Mouse (Mus musculus) small intestine, adult 2 months (tissue): Measurements from ENCODE around the gene Krtap15. TPM values are rescaled to one million over a fixed set of nuclear protein-coding genes. Genes with fewer than 3 reads are reported as not detected.

Experiments used
- H3K27ac ChIP-seq: fragments of 200-500 bp; 2 replicates; pipeline ENCODE4 v1.5.1; 2012; ENCODE audit warnings: low read depth, low read length, control low read depth, inconsistent platforms; ENCODE audit not compliant: insufficient read depth
- H3K27me3 ChIP-seq: fragments of 200-500 bp; 2 replicates; pipeline ENCODE4 v1.6.1; 2012; ENCODE audit warnings: mild to moderate bottlenecking, moderate library complexity, low read length, inconsistent platforms; ENCODE audit not compliant: control insufficient read depth, insufficient read depth
- H3K36me3 ChIP-seq: fragments of 200-500 bp; 2 replicates; pipeline ENCODE4 v1.6.1; 2012; ENCODE audit warnings: mild to moderate bottlenecking, low read length, control low read depth, inconsistent platforms; ENCODE audit not compliant: control insufficient read depth, insufficient read depth
- H3K4me1 ChIP-seq: fragments of 200-500 bp; 2 replicates; pipeline ENCODE4 v1.6.1; 2012; ENCODE audit warnings: low read length, inconsistent platforms, mixed read lengths; ENCODE audit not compliant: control insufficient read depth, insufficient read depth, insufficient read length
- H3K4me3 ChIP-seq: fragments of 200-500 bp; 2 replicates; pipeline ENCODE4 v1.5.1; 2012; ENCODE audit warnings: low read depth, mild to moderate bottlenecking, control low read depth, inconsistent platforms, low read length, moderate library complexity
- CTCF ChIP-seq: fragments of 200-500 bp; IDR thresholded peaks from 2 replicates; pipeline ENCODE4 v1.5.1; 2012; ENCODE audit warnings: low read depth, mild to moderate bottlenecking, control low read depth, inconsistent platforms, low read length, moderate library complexity, mixed read lengths; ENCODE audit not compliant: insufficient replicate concordance, insufficient read length; ENCODE audit errors: extremely low read depth
- POLR2A ChIP-seq: fragments of 200-500 bp; IDR thresholded peaks from 2 replicates; pipeline ENCODE4 v1.6.1; 2012; ENCODE audit warnings: low read depth, mild to moderate bottlenecking, control low read depth, inconsistent platforms, low read length, moderate library complexity
- WGBS: fragments of 180-500 bp; shearing (Covaris S2); methylation state at CpG from one replicate; pipeline ENCODE4 v1.1.7; 2018; 5-methylcytosine and 5-hydroxymethylcytosine counted together
- polyA plus RNA-seq: library from polyadenylated mRNA; depleted of rRNA; stranded (reverse); fragments of >200 nt; gene quantifications from 2 replicates; pipeline ENCODE4 v1.2.3, GENCODE M21; 2012; rRNA removed

The Krtap15 gene
- not detected in 2 replicates for polyA plus RNA-seq

DNA sequence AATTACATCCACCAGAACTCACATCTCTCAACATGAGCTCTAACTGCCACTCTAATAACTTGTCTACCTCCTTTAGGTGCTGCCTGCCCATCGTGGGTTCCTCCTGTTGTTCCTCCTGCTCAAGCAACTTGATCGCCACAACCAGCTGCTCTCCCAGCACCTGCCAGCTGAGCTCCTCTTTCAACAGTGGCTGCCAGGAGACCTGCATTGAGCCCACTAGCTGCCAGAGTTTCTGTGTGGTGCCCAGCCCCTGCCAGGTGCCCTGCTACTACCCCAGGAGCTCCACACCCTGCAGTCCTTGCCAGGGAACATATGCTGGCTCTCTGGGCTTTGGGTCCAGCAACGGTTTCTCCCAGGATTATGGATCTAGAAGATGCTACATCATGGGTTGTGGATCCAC, at the start of gene Krtap15:
Gene Krtap15, plus strand, starts transcription at position 150 of the 400 bp plus-strand sequence.
- H3K4me1 ChIP-seq: no peaks in the 10 kb centered on the region
- no peak within 1 kb of the TSS for H3K4me3 ChIP-seq
- 68% methylated on average over 3 of the region's 3 CpGs for WGBS
- H3K27me3 ChIP-seq: no peaks in the 10 kb centered on the region
- TF ChIP-seq POLR2A (no peak), CTCF (no peak)
- no peak within 1 kb of the TSS for H3K27ac ChIP-seq
- no peaks in the 10 kb centered on the region for H3K36me3 ChIP-seq

GRCm38 (mm10) chr16:88774106-88774505, 45.9 kb upstream of the Krtap15 start, which contains the start of gene 2310057N15Rik:
Gene 2310057N15Rik, minus strand, starts transcription at chr16:88774206.
- no peak for TF ChIP-seq CTCF
- no peak for TF ChIP-seq POLR2A
- H3K27ac ChIP-seq: no peak within 1 kb of the TSS
- H3K27me3 ChIP-seq: no peaks in the 10 kb centered on the region
- WGBS: 82% methylated on average over 2 of the region's 2 CpGs
- H3K4me3 ChIP-seq: no peak within 1 kb of the TSS
- no peaks in the 10 kb centered on the region for H3K4me1 ChIP-seq
- no peaks in the 10 kb centered on the region for H3K36me3 ChIP-seq

DNA sequence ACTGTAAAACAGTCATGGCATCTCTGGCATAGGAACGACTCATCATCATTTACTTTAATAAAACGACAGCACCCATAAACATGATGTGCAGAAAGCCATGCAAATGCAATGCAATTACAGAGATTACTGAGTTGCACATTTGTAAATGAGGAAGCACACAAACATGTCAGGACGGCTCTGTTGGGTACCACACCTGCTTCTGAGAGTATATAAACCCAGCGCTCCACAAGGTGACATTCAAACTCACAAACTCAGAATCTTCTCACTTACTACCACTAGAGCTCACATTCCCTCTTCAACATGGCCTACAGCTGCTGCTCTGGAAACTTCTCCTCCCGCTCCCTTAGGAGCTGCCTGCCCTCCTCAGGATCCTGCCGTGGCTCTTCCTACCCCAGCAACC, 42.4 kb upstream of the Krtap15 start, which contains the start of gene Gm5965:
Gene Gm5965, plus strand, starts transcription at position 301 of the 400 bp plus-strand sequence.
- H3K4me3 ChIP-seq: no peak within 1 kb of the TSS
- WGBS: 85% methylated on average over 6 of the region's 6 CpGs
- no peak within 1 kb of the TSS for H3K27ac ChIP-seq
- TF ChIP-seq POLR2A (no peak), CTCF (no peak)
- H3K36me3 ChIP-seq: no peaks in the 10 kb centered on the region
- H3K4me1 ChIP-seq: no peaks in the 10 kb centered on the region
- H3K27me3 ChIP-seq: no peaks in the 10 kb centered on the region

DNA sequence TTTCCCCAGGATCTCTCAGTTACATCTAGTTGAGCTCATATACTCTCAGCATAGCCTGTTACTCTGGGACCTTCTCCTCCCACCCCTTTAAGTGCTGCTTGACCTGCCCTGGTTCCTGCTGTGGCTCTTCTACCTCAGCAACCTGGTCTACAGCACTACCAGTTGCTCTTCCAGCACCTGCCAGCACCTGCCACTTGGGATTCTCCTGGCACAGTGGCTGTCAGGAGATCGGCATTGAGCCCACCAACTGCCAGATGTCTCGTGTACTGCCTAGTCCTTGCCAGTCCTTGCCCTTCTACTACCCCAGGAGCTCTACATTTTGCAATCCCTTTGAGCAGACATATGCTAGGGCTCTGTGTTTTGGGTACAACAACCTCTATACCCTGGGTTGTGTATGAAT, 33.2 kb upstream of the Krtap15 start:
- H3K4me1 ChIP-seq: no peaks in the 10 kb centered on the region
- 71% methylated on average over 2 of the region's 2 CpGs for WGBS
- no peak overlapping the region for H3K4me3 ChIP-seq
- no peak overlapping the region for H3K27ac ChIP-seq
- H3K36me3 ChIP-seq: no peaks in the 10 kb centered on the region
- H3K27me3 ChIP-seq: no peaks in the 10 kb centered on the region
- TF ChIP-seq CTCF (no peak), POLR2A (no peak)

- Histone ChIP-seq H3K27ac (no peak within 1 kb of the TSS), H3K36me3 (no peaks in the 10 kb centered on the region), H3K4me1 (no peaks in the 10 kb centered on the region), H3K27me3 (no peaks in the 10 kb centered on the region), H3K4me3 (no peak within 1 kb of the TSS)
- TF ChIP-seq CTCF: no peak
- no peak for TF ChIP-seq POLR2A
- WGBS: 85% methylated on average over 2 of the region's 2 CpGs
These were observed 8.2 kb upstream of the Krtap15 start, which contains the start of gene Gm20741 for GRCm38 (mm10) chr16:88811827-88812226. Gene Gm20741, minus strand, starts transcription at chr16:88812220.

DNA sequence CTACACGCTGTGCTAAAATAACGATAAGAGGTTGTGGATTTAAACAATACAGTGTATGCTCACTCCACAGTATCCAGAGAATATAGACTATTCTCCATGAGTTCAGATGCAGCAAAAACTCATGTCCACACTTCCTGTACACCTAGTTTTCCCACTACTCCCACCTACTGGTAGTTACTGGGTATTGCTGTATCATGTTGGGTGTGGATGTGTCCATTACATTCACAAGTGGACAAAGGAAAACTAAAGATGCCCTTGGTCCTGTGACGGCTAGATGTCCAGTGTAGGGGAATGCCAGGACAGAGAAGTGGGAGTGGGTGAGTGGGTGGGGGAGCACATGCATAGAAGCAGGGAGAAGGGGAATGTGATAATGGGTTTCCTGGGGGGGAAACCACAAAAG, 3.7 kb downstream of the Krtap15 start:
- H3K27me3 ChIP-seq: no peaks in the 10 kb centered on the region
- H3K36me3 ChIP-seq: no peaks in the 10 kb centered on the region
- TF ChIP-seq CTCF: no peak
- no peak for TF ChIP-seq POLR2A
- no peaks in the 10 kb centered on the region for H3K4me1 ChIP-seq
- 77% methylated on average over 3 of the region's 3 CpGs for WGBS
- no peak overlapping the region for H3K4me3 ChIP-seq
- no peak overlapping the region for H3K27ac ChIP-seq

DNA sequence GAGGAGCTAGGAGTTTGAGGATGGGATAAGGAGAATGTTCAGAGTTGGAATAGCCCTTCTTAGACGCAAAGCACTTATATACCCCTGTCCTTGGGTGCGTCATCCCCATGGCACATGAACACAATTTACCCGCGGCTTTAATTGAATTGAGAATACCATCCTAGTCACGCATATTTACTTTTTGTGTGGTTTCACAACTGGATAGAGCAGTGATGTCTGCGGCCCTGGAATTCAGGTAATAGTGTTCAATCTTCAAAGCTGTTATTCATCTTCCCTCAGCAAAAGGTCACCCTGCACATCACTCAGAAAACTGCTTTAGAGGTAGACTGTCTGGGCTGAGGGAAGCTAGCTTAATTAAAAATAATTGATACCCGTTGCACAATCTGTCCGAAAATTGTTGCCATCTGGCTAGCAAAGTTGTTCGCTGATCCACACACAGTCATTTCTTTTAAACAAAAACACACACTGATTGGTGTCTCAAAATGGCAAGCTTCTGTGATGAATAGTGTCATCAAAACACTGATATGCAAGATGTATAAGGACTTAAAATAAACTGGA, 6.2 kb downstream of the Krtap15 start, which contains the start of gene Krtap14:
Gene Krtap14, minus strand, starts transcription at position 51 of the 558 bp plus-strand sequence.
- H3K4me3 ChIP-seq: no peak within 1 kb of the TSS
- no peaks in the 10 kb centered on the region for H3K4me1 ChIP-seq
- 89% methylated on average over 9 of the region's 9 CpGs for WGBS
- no peak within 1 kb of the TSS for H3K27ac ChIP-seq
- no peaks in the 10 kb centered on the region for H3K27me3 ChIP-seq
- no peaks in the 10 kb centered on the region for H3K36me3 ChIP-seq
- TF ChIP-seq POLR2A (no peak), CTCF (no peak)
